Mouse (Mus musculus) embryonic facial prominence, embryonic 14.5 days (tissue): ENCODE measurements at regions not wholly inside any gene's neighbourhood (a gene's known extent, or its start where the extent isn't known, plus 50 kb on each side); places are given as distances from the start of the nearest gene placed in this dataset.

Experiments used
- ATAC-seq: fragments of 200-750 bp; cut with Nextera tagmentation; 2 replicates; pipeline ENCODE4 v1.8.0; 2017; ENCODE audit warnings: low read depth, moderate number of reproducible peaks, moderate TSS enrichment
- DNase-seq: peaks from one replicate; pipeline ENCODE4 v3.0.0-alpha.2; 2015; ENCODE audit warnings: low spot score
- H3K27ac ChIP-seq: fragments of 300-500 bp; sonication (generic); replicated peaks from 2 replicates; pipeline ENCODE4 v1.5.1; 2014; ENCODE audit warnings: low read depth, mild to moderate bottlenecking, low read length, moderate library complexity
- H3K27me3 ChIP-seq: fragments of 300-500 bp; sonication (generic); replicated peaks from 2 replicates; pipeline ENCODE4 v1.6.1; 2014; ENCODE audit warnings: low read length; ENCODE audit not compliant: control insufficient read depth, insufficient read depth
- H3K36me3 ChIP-seq: fragments of 300-500 bp; sonication (generic); 2 replicates; pipeline ENCODE4 v1.6.1; 2014; ENCODE audit warnings: low read length, mixed read lengths; ENCODE audit not compliant: control insufficient read depth, insufficient read depth
- H3K4me1 ChIP-seq: fragments of 300-500 bp; sonication (generic); 2 replicates; pipeline ENCODE4 v1.6.1; 2014; ENCODE audit warnings: antibody characterized with exemption, low read length; ENCODE audit not compliant: control insufficient read depth, insufficient read depth
- H3K4me2 ChIP-seq: fragments of 300-500 bp; sonication (generic); 2 replicates; pipeline ENCODE4 v1.6.1; 2014; ENCODE audit warnings: low read depth, mild to moderate bottlenecking, low read length, moderate library complexity, mixed read lengths
- H3K4me3 ChIP-seq: fragments of 300-500 bp; sonication (generic); 2 replicates; pipeline ENCODE4 v1.5.1; 2014; ENCODE audit warnings: low read depth, mild to moderate bottlenecking, low read length
- H3K9ac ChIP-seq: fragments of 300-500 bp; sonication (generic); 2 replicates; pipeline ENCODE4 v1.6.1; 2014; ENCODE audit warnings: low read depth, mild to moderate bottlenecking, low read length, moderate library complexity, mixed read lengths
- H3K9me3 ChIP-seq: fragments of 300-500 bp; sonication (generic); 2 replicates; pipeline ENCODE4 v1.6.1; 2016; ENCODE audit warnings: low read length; ENCODE audit not compliant: control insufficient read depth
- WGBS: fragments of 180-500 bp; shearing (Covaris S2); extraction: QIAGEN DNeasy Blood & Tissue Kit; methylation state at CpG from one replicate; pipeline ENCODE4 v1.1.7; 2014; 5-methylcytosine and 5-hydroxymethylcytosine counted together

DNA sequence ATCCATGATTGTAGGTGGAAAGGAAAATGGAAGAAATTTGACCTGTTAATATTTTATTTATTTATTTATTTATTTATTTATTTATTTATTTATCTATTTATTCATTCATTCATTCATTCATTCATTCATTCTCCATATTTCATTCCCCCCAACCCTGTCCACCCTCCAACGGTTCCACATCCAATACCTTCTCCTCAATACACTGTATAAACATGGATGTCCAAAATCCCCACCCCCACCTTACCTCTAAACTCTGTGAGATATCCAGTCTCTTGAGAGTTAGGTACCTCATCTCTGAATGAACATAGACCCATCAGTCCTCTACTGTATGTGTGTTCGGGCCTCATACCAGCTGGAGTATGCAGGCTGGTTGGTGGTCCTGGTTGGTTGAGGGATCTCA lies 212.2 kb downstream of the Cdh7 start:
- Histone ChIP-seq H3K27ac (no peak overlapping the region), H3K4me1 (no peaks in the 10 kb centered on the region), H3K9ac (no peak overlapping the region), H3K9me3 (no peaks in the 10 kb centered on the region), H3K36me3 (no peaks in the 10 kb centered on the region), H3K4me2 (no peak overlapping the region), H3K4me3 (no peak overlapping the region), H3K27me3 (no peaks in the 10 kb centered on the region)
- 95% methylated on average over 2 of the region's 2 CpGs for WGBS
- no peak for DNase-seq
- ATAC-seq = no peak

GRCm38 (mm10) chr1:110215956-110216355 lies 233.7 kb downstream of the Cdh7 start:
- Histone ChIP-seq H3K4me3 (no peak overlapping the region), H3K27ac (no peak overlapping the region), H3K9me3 (no peaks in the 10 kb centered on the region), H3K9ac (no peak overlapping the region), H3K36me3 (no peaks in the 10 kb centered on the region), H3K27me3 (no peaks in the 10 kb centered on the region), H3K4me2 (no peak overlapping the region), H3K4me1 (no peaks in the 10 kb centered on the region)
- ATAC-seq = peak; percentile 37; the same call in 1 of the 2 replicates
- no peak for DNase-seq
- 56% methylated on average over 1 of the region's 1 CpGs for WGBS

GRCm38 (mm10) chr1:110246218-110246617 lies 264.0 kb downstream of the Cdh7 start:
- Histone ChIP-seq H3K27me3 (no peaks in the 10 kb centered on the region), H3K36me3 (no peaks in the 10 kb centered on the region), H3K4me1 (no peaks in the 10 kb centered on the region), H3K4me3 (no peak overlapping the region), H3K27ac (no peak overlapping the region), H3K9ac (no peak overlapping the region), H3K9me3 (no peaks in the 10 kb centered on the region), H3K4me2 (no peak overlapping the region)
- DNase-seq (no peak), ATAC-seq (no peak)
- 77% methylated on average over 4 of the region's 4 CpGs for WGBS
